Mouse (Mus musculus) CD4-positive helper T cell, adult 2 months (primary cell): ENCODE data around the gene Cul9.

ENCODE experiments used
- DNase-seq: peaks from one replicate; pipeline ENCODE4 v3.0.0-alpha.2; 2012; ENCODE audit warnings: low read depth, missing footprints, low spot score

Gene Cul9

DNA sequence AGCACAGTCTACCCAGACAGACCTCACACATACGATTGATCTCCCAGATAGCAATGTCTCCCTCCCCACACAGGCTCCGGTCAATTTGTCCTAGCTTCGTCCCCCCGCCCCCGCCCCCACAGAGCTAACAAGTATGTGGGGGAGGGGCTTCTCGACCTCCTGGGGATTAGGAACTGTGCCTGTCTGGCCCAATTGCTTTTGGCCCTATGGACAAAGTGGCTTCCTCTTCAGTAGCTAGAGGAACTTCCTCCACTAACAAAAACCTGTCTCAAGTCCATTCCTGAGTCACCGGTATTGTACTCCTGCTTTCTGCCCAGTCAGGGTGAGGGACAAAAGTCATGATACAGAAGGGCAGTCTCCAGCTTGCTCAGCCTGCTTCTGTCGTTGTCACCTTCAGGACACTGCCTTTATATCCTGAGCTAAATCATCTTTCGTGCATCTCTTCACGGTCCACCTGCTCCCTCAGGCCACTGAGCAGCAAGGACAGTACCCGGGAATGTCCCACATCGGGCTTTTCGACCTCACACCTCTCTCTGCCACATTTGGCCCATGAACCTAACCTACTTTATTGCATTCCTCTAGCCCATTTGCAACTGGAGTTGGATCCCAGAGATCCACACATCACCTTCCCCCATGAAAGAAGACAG is 92.8 kb downstream of the Cul9 start:
- no peak for DNase-seq

DNA sequence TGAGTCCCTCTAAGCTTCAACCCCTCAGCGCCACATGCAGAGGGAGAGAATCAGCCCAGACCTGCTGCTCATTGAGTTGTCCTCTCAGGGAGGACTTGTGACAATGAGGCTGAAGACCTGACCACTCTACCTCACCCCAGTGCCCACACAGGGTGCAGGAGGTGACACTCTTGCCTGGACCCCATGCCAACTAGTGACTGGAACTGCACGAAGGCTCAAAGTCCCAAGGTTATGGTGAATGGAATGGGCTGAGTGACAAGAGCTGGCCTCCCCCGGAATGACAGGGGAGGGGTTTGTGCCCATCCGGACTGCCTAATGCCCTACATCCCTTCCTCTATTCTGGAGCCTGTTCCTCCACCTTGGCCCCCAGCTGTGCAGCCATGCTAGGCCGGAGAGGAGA is 93.5 kb downstream of the Cul9 start:
- no peak for DNase-seq
